Comparison of ENCODE assay signal across 24 mouse cellular contexts in the genomic region with DNA sequence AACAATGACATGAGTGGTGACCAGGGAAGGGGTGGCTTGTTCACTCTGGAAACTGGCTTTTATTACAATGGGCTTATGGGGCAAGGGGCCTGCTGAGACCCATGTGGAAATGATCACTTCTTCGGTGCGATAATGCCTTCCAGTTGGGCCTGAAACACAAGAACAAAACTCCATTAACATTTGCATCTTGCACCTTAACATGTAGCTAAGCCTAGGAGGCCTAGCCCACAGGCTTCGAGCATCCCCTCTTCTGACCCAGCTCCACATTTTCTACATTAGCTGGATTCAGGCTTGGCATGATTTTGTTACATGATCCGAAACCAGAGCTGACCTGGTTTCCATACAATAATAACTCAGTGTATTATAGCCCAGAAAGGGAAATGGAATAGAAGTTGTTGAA. TPM values are rescaled to one million over a fixed set of nuclear protein-coding genes. Genes with fewer than 3 reads are reported as not detected.
DNase-seq lines count a peak whose midpoint lies in the region; ATAC-seq lines count a peak whose summit lies in the region.
"Had no signal": no experiment of that assay in that cellular context is flagged by ENCODE, and none has a peak within 500 bp of the region (broad histone marks: within the 10 kb centered on the region; RNA-seq: fewer than 3 reads in every experiment).

No protein-coding gene starts in this region.

- no peaks in the 10 kb centered on the region for H3K27me3 ChIP-seq in embryonic facial prominence, embryonic 14.5 days (replicated peaks; ENCODE audit: control insufficient read depth, insufficient read depth, low read length)
- peaks cover 4% of the 10 kb centered on the region; the same call in 1 of the 2 replicates for H3K27me3 ChIP-seq in limb, embryonic 11.5 days (ENCODE audit: control insufficient read depth, insufficient read depth, low read length)
- no peaks in the 10 kb centered on the region for H3K27me3 ChIP-seq in midbrain, embryonic 10.5 days (ENCODE audit: low read depth, poor library complexity, severe bottlenecking)
- no peaks in the 10 kb centered on the region for H3K27me3 ChIP-seq in midbrain, embryonic 13.5 days
- H3K27me3 ChIP-seq: forebrain, embryonic 12.5 days; heart, embryonic 13.5 days; hindbrain, embryonic 15.5 days; Patski had no signal

- H3K36me3 ChIP-seq in embryonic facial prominence, embryonic 14.5 days (ENCODE audit: control insufficient read depth, insufficient read depth, low read length), result peaks cover 43% of the 10 kb centered on the region
- H3K36me3 ChIP-seq in limb, embryonic 11.5 days (ENCODE audit: control insufficient read depth, insufficient read depth, low read length), result no peaks in the 10 kb centered on the region; the same call in 1 of the 2 replicates
- peaks cover 52% of the 10 kb centered on the region for H3K36me3 ChIP-seq in midbrain, embryonic 10.5 days
- H3K36me3 ChIP-seq in midbrain, embryonic 13.5 days, result peaks cover 46% of the 10 kb centered on the region

- peaks cover 11% of the 10 kb centered on the region for H3K4me1 ChIP-seq in embryonic facial prominence, embryonic 14.5 days (ENCODE audit: control insufficient read depth, insufficient read depth, low read length)
- peaks cover 15% of the 10 kb centered on the region for H3K4me1 ChIP-seq in limb, embryonic 11.5 days (ENCODE audit: control insufficient read depth, insufficient read depth, low read length)
- peaks cover 21% of the 10 kb centered on the region for H3K4me1 ChIP-seq in midbrain, embryonic 10.5 days
- peaks cover 8% of the 10 kb centered on the region for H3K4me1 ChIP-seq in midbrain, embryonic 13.5 days (replicated peaks)

- DNase-seq in embryo, embryonic 11 days, result peak; percentile 18
- DNase-seq in embryo, embryonic 10 days (ENCODE audit: low spot score), result no peak
- DNase-seq in embryonic facial prominence, embryonic 14.5 days (ENCODE audit: low spot score), result peak; percentile 14
- DNase-seq in limb, embryonic 11.5 days (ENCODE audit: low spot score), result peak; percentile 59
- no peak for DNase-seq in midbrain, embryonic 10.5 days (ENCODE audit: low spot score)
- no peak for DNase-seq in layer of hippocampus, adult 18-20 months (ENCODE audit: low spot score in 2 of 2)
- DNase-seq: adrenal gland, postnatal 14 days; cerebellum, adult 11-12 months; cerebellum, adult 9-10 months; cerebellum, postnatal 25 days; gastrocnemius, postnatal 36 days; heart, adult 11 months; heart, postnatal 36 days had no signal

- H3K27ac ChIP-seq in embryonic facial prominence, embryonic 14.5 days (replicated peaks; ENCODE audit: low read depth, low read length), result 0 out of 2 replicates have a peak overlapping the region, but pooled peaks have one; percentile 16
- H3K27ac ChIP-seq in limb, embryonic 11.5 days (replicated peaks; ENCODE audit: low read depth, low read length), result 0 out of 2 replicates have a peak overlapping the region, but pooled peaks have one; percentile 10
- no peak overlapping the region for H3K27ac ChIP-seq in midbrain, embryonic 10.5 days (replicated peaks)
- no peak overlapping the region for H3K27ac ChIP-seq in midbrain, embryonic 13.5 days
- H3K27ac ChIP-seq: forebrain, embryonic 12.5 days; hindbrain, embryonic 15.5 days had no signal

- no peak overlapping the region for H3K9ac ChIP-seq in embryonic facial prominence, embryonic 14.5 days (ENCODE audit: low read depth, low read length)
- no peak overlapping the region for H3K9ac ChIP-seq in limb, embryonic 11.5 days (ENCODE audit: low read length)
- no peak overlapping the region for H3K9ac ChIP-seq in midbrain, embryonic 13.5 days (replicated peaks)
- H3K9ac ChIP-seq: forebrain, embryonic 12.5 days; hindbrain, embryonic 15.5 days had no signal

- WGBS in embryonic facial prominence, embryonic 14.5 days, result 38% methylated on average over 4 of the region's 4 CpGs
- 35% methylated on average over 4 of the region's 4 CpGs for WGBS in limb, embryonic 11.5 days
- WGBS in midbrain, embryonic 10.5 days, result 84% methylated on average over 4 of the region's 4 CpGs
- WGBS in midbrain, embryonic 13.5 days, result 96% methylated on average over 4 of the region's 4 CpGs

- no peak overlapping the region for H3K4me3 ChIP-seq in embryonic facial prominence, embryonic 14.5 days (ENCODE audit: low read depth, low read length)
- no peak overlapping the region for H3K4me3 ChIP-seq in limb, embryonic 11.5 days (ENCODE audit: low read depth, low read length)
- no peak overlapping the region for H3K4me3 ChIP-seq in midbrain, embryonic 10.5 days
- H3K4me3 ChIP-seq in midbrain, embryonic 13.5 days (replicated peaks), result no peak overlapping the region
- H3K4me3 ChIP-seq: forebrain, embryonic 12.5 days; heart, embryonic 13.5 days; hindbrain, embryonic 15.5 days had no signal

- H3K9me3 ChIP-seq in embryonic facial prominence, embryonic 14.5 days (ENCODE audit: control insufficient read depth, low read length), result no peaks in the 10 kb centered on the region
- no peaks in the 10 kb centered on the region for H3K9me3 ChIP-seq in limb, embryonic 11.5 days (ENCODE audit: control insufficient read depth, low read length)
- H3K9me3 ChIP-seq in midbrain, embryonic 10.5 days (replicated peaks), result no peaks in the 10 kb centered on the region
- no peaks in the 10 kb centered on the region for H3K9me3 ChIP-seq in midbrain, embryonic 13.5 days
- H3K9me3 ChIP-seq: forebrain, embryonic 12.5 days; heart, embryonic 13.5 days; hindbrain, embryonic 15.5 days had no signal

- H3K4me2 ChIP-seq in embryonic facial prominence, embryonic 14.5 days (ENCODE audit: low read depth, low read length), result no peak overlapping the region
- no peak overlapping the region for H3K4me2 ChIP-seq in limb, embryonic 11.5 days (ENCODE audit: low read depth, severe bottlenecking)
- H3K4me2 ChIP-seq in midbrain, embryonic 13.5 days (replicated peaks), result no peak overlapping the region
- H3K4me2 ChIP-seq: forebrain, embryonic 12.5 days; heart, embryonic 13.5 days; hindbrain, embryonic 15.5 days had no signal

- no peak for ATAC-seq in embryonic facial prominence, embryonic 14.5 days (ENCODE audit: low read depth)
- peak; percentile 32; the same call in 1 of the 2 replicates for ATAC-seq in limb, embryonic 11.5 days (ENCODE audit: insufficient number of reproducible peaks, low FRiP score, low TSS enrichment, low read depth)
- no peak for ATAC-seq in midbrain, embryonic 13.5 days
- ATAC-seq: activated CD4-positive, CD25-positive, alpha-beta regulatory T cell, adult 4 months; forebrain, embryonic 16.5 days; inflammation-experienced regulatory T-cells, adult 6 months; Patski had no signal

RNA-seq across cellular contexts. Expression of a gene that starts 9.0 kb away (rescaled TPM):
- polyA plus RNA-seq in embryonic facial prominence, embryonic 14.5 days (2014; fragmentation: Nextera tagmentation; extraction: Ambion mirVana), result 0.71 and 4.3 TPM in 2 replicates
- polyA plus RNA-seq in limb, embryonic 11.5 days (2014; fragmentation: Nextera tagmentation; extraction: Ambion mirVana), result 0.09 TPM in 2 replicates
- polyA plus RNA-seq in midbrain, embryonic 10.5 days (2016; fragmentation: Nextera tagmentation; extraction: Ambion mirVana), result 0.32 and 0.56 TPM in 2 replicates
- 0.45 and 0.89 TPM in 2 replicates for polyA plus RNA-seq in midbrain, embryonic 13.5 days (2015; fragmentation: Nextera tagmentation; extraction: Ambion mirVana)
- 1 to 10 TPM in 1 of 2 experiments, under 1 TPM in 1; 0.84 to 1.1 TPM for total RNA-seq in layer of hippocampus, adult 18-20 months (2021)
- total RNA-seq: adrenal gland, adult 18-20 months; adrenal gland, postnatal 14 days; gastrocnemius, adult 8-10 months; gastrocnemius, postnatal 36 days; heart, postnatal 36 days had no signal
- polyA plus RNA-seq: activated CD4-positive, CD25-positive, alpha-beta regulatory T cell, adult 4 months; heart, postnatal 0 days; inflammation-experienced regulatory T-cells, adult 6 months had no signal

RNA-seq across cellular contexts. Expression of a gene that starts 10.0 kb away (rescaled TPM):
- 26.2 and 29.9 TPM in 2 replicates for polyA plus RNA-seq in embryonic facial prominence, embryonic 14.5 days (2014; fragmentation: Nextera tagmentation; extraction: Ambion mirVana)
- polyA plus RNA-seq in limb, embryonic 11.5 days (2014; fragmentation: Nextera tagmentation; extraction: Ambion mirVana), result 40.4 and 41.6 TPM in 2 replicates
- polyA plus RNA-seq in midbrain, embryonic 10.5 days (2016; fragmentation: Nextera tagmentation; extraction: Ambion mirVana), result 31.4 and 32.3 TPM in 2 replicates
- 25.1 and 28.5 TPM in 2 replicates for polyA plus RNA-seq in midbrain, embryonic 13.5 days (2015; fragmentation: Nextera tagmentation; extraction: Ambion mirVana)
- 10 to 100 TPM; 13.8 to 15.4 TPM for total RNA-seq in layer of hippocampus, adult 18-20 months (2021)

RNA-seq across cellular contexts. Expression of a gene that starts 28.5 kb away (rescaled TPM):
- 53.5 and 56.4 TPM in 2 replicates for polyA plus RNA-seq in embryonic facial prominence, embryonic 14.5 days (2014; fragmentation: Nextera tagmentation; extraction: Ambion mirVana)
- 90.1 and 97.4 TPM in 2 replicates for polyA plus RNA-seq in limb, embryonic 11.5 days (2014; fragmentation: Nextera tagmentation; extraction: Ambion mirVana)
- polyA plus RNA-seq in midbrain, embryonic 10.5 days (2016; fragmentation: Nextera tagmentation; extraction: Ambion mirVana), result 86.3 and 88.2 TPM in 2 replicates
- polyA plus RNA-seq in midbrain, embryonic 13.5 days (2015; fragmentation: Nextera tagmentation; extraction: Ambion mirVana), result 171 and 181 TPM in 2 replicates
- 100 to 1,000 TPM; 113 to 118 TPM for total RNA-seq in layer of hippocampus, adult 18-20 months (2021)

RNA-seq across cellular contexts. Expression of a gene that starts 40.1 kb away (rescaled TPM):
- polyA plus RNA-seq in embryonic facial prominence, embryonic 14.5 days (2014; fragmentation: Nextera tagmentation; extraction: Ambion mirVana), result 72.5 and 81.2 TPM in 2 replicates
- polyA plus RNA-seq in limb, embryonic 11.5 days (2014; fragmentation: Nextera tagmentation; extraction: Ambion mirVana), result 85.8 and 91.5 TPM in 2 replicates
- polyA plus RNA-seq in midbrain, embryonic 10.5 days (2016; fragmentation: Nextera tagmentation; extraction: Ambion mirVana), result 92.1 TPM in 2 replicates
- polyA plus RNA-seq in midbrain, embryonic 13.5 days (2015; fragmentation: Nextera tagmentation; extraction: Ambion mirVana), result 94.8 and 99.1 TPM in 2 replicates
- 10 to 100 TPM; 54.8 to 62.3 TPM for total RNA-seq in layer of hippocampus, adult 18-20 months (2021)

Comparison
In these comparisons a context has a peak if more than half of its experiments do, and no peak if none do; other contexts are left out.
1. DNase-seq: peak in embryo, embryonic 11 days (single experiment), embryonic facial prominence, embryonic 14.5 days (single experiment) and limb, embryonic 11.5 days (single experiment); none in embryo, embryonic 10 days (single experiment), midbrain, embryonic 10.5 days (single experiment) and layer of hippocampus, adult 18-20 months (0 of 2).
2. H3K27ac ChIP-seq: peak in embryonic facial prominence, embryonic 14.5 days (single experiment) and limb, embryonic 11.5 days (single experiment); none in midbrain, embryonic 10.5 days (single experiment) and midbrain, embryonic 13.5 days (single experiment).